Mouse (Mus musculus) brain, adult 2 months (tissue): ENCODE measurements around the gene Ahnak.
"Not testable (repeated sequence)": the region's sequence is repeated elsewhere in the genome, so short reads cannot be mapped to it uniquely, and the experiment has no call there.

ENCODE experiments used
- DNase-seq: peaks from one replicate; pipeline ENCODE4 v3.0.0; 2011; ENCODE audit warnings: low read depth, low spot score

Gene Ahnak

GRCm38 (mm10) chr19:9040649-9041048 is 51.6 kb downstream of the Ahnak start:
- no peak for DNase-seq

GRCm38 (mm10) chr19:9041074-9041473 is 52.0 kb downstream of the Ahnak start:
- no peak for DNase-seq

DNA sequence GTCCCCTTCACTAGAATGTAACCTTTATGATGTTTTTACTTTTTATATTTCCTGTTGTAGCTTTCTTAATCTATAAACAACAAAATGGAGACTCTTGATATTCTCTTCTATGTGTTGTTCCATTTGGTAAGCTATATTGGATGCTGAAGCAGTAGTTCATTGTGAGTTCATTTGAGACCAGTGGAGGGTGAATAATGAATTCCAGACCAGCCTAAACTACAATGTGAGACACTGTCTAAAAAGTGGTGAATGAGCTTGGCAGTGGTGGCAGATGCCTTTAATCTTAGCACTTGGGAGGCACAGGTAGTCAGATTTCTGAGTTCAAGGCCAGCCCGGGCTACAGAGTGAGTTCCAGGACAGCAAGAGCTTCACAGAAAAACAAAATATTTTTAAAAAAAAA is 54.0 kb downstream of the Ahnak start:
- no peak for DNase-seq

DNA sequence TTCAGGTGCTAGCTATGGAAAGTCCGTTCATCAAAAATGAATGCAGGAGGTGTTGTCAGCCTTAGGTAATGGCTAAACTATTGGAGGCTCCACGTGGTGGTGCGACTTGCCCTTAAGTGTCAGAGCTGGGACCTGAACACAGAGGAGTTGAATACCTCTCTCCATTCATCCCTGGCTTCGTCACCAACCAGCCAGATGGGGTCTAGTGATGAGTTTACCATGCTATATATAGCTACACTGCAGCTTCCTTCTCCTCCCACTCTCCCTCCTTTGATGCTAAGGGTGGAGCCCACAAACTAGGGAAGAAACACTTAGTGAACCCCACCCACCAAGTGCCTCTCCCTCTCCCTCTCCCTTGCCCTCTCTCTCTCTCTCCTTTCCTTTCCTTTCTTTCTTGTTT is 55.2 kb downstream of the Ahnak start:
- peak; percentile 53 for DNase-seq

DNA sequence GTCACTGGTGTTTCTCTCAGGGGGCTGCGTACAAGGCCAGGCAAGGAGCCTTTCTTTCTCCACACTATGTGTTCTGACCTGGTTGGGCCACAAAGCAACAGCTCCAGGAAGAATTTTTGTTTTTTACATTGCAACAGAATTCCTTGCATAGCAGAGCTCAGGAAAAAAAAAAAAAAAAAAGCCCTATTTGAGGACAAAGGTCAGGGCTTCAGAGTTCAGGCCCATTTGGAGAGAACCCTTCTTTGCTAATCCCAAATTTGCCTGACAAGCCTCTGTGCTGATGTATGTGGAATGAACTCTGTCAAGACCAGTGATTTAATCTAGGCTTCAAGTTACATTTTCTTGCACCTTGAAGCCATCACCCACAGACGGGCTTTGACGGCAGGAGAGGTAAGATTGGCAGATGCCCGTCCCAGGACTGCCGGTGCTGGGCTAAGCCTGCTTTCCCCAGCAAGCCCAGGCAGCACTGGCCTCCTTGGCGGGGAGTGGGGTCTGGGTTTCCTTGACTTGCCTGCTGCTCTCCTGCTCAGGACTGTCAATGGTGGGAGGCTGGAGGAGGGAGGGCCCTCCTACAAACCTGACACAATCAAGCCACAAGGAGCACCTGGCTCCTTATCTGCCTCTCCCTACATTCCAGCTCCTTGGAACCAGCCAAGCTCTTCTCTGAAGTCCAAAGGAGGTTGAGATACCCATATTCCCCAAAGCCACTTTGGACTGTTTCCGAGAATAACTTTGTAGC is 58.3 kb downstream of the Ahnak start:
- DNase-seq, result no peak

DNA sequence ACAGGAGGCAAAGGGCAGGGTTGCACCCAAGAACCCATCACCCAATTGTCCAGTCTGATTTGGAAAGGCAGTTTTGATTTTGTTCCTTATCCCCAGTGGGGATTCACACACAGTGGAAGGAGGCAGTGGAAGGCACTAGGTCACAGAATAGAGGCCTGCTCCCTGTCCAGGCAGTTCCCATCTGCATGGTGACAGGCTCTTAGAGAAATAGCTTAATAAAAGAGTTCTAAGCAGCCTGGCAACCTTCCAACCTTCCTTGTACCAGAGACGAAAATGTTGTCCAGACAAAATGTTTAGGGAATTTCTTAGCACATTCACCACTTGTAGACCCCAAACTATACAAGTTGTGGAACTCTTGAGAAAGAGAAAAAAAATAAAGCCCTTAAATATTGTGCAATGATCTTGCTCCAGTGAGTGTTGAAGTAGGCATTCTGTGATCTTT is 58.9 kb downstream of the Ahnak start:
- DNase-seq, result no peak

DNA sequence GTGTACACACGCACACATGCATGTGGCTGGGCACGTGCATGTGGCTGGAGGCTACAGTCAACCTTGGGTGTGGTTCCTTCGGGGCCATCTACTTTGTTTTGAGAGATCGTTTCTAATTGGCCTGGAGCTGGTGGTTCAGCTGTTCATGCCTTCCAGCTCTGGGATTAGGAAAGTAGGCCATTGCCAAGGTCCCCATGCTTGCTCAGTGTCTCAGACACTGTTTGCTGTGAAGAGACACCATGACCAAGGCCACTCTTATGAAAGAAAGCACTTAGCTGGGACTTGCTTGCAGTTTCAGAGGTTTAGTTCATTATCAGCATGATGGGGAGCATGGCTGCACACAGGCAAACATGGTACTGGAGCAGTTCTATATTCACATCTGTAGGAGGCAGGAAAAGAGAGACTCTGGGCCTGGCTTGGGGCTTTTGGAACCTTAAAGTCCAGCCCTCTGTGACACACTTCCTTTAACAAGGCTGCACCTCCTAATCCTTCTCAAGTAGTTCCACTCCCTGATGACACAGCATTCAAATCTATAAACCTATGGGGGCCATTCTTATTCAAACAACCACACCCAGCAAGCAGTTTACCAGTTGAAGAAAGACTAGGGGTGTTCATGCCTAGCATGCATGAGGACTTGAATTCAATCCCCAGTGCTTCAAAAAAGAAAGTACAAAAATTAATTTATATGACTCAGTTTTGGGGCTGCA is 60.0 kb downstream of the Ahnak start:
- no peak for DNase-seq

DNA sequence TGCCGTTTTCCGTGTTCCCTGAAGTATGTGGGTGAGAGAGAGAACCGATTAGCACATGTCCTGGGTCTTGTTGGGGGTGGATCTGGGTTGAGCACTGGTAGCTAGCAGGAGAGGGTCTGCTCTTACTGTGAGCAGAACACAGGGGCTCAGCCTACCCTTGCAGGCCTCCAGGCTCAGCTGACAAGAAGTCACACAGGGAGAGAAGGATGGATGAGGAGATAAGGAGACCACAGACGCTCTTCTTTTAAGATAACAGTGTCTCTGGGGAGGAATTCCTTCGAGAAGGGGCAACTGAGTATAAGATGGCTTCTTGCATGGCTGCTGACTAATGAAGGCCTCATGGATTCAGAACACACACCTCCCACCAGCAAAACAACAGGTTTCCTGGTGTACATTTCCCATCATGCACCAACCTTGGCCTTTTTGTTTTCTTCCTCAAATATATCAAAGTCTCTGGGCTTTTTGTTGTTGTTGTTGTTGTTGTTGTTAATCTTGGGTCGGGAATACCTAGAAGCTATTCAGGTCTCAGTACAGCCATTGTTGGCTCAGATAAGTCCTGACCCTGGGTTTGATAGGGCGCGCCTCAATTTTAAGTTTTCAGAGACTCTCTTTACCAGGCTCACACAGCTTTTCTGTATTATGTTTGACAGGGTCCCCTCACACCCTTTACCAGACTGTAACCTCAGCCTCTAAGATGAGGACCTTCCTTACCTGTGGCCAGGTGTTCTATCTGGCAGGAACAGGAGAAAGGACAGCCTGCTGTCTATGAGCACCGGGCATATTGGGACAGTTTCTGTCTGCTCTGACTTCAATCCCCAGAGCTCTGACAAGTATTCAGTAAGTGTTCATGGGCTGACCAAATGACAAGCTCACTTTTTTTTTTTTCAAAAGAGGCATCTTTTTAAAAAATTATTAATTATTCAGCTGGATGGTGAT is 61.5 kb downstream of the Ahnak start:
- no peak for DNase-seq

GRCm38 (mm10) chr19:9051985-9052384 is 62.9 kb downstream of the Ahnak start:
- DNase-seq, result not testable (repeated sequence)

GRCm38 (mm10) chr19:9052803-9053431 is 63.8 kb downstream of the Ahnak start:
- DNase-seq, result peak; percentile 68

- DNase-seq, result peak; percentile 55
Measured at GRCm38 (mm10) chr19:9055153-9055552, 66.1 kb downstream of the Ahnak start.

DNA sequence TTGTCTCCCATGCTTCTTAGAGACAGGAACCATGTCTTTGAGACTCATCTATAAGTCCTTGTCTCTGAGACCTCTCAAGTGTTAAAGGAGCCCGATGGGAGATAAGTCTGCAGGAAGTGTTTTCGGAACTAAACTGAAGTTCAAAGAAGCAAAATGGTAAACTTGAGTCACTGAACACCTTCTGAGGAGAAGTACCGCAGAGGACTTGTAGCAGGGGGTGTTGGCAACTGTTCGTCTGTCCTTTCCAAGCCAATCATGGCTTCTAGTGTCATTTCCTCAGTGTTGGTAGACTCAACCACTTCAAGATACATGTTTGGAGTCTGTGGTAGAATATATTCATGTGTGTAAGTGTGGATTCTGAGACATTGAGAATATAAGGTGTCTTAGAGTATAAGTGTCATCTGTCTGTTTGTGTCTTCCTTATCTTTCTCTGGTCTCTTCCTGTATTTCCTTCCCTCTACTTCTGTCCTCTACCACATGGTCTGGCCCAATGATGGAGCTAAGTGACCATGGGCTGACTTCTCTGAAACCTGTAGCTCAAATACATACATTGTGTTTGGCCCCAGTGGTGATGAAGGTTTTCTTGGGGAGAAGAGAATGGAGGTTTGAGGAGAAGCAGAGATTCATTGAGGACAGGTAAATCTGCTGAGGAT is 66.7 kb downstream of the Ahnak start:
- no peak for DNase-seq

DNA sequence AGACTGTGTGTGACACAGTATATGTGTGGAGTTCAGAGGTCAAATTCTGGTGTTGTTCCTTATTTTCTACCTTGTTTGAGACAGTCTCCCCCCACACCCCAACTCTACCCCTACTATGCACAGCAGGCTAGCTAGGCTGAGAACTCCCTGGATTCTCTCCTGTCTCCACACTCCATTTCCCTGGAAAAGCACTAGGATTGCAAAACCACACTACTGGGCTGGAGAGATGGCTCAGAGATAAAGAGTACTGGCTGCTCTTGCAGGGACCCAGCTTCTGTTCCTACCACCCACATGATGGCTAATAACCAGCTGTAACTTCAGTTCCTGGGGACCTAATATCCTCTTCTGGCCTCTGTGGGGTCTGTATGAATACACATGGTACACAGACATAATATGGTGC is 68.6 kb downstream of the Ahnak start:
- DNase-seq, result no peak

DNA sequence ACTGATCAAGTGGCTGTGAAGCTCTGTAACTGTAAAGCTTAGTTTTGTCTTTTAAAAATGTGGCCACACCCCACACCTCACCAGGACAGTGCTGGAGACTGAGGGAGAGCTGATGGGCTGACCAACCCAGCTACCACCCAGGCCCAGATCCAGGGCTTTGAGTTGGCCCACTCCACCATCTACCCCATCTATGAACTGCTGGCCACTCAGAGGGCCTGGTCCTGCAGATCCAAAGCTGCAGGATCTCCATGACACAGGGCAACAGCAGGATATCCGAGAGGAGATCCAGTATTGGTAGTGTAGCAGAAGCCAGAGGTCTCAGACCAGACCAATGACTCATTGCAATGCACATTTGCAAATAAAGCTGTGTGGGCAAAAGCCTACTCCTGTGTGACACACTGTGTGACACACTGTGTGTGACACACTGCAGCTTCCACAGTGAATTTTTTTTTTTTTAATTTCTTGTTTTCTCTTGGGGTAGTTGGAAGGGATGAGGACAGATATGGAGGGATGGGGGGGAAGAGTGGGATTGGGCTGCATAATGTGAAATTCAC is 69.3 kb downstream of the Ahnak start:
- DNase-seq, result no peak

- DNase-seq, result no peak
Measured at GRCm38 (mm10) chr19:9058944-9059343, 69.9 kb downstream of the Ahnak start.

DNA sequence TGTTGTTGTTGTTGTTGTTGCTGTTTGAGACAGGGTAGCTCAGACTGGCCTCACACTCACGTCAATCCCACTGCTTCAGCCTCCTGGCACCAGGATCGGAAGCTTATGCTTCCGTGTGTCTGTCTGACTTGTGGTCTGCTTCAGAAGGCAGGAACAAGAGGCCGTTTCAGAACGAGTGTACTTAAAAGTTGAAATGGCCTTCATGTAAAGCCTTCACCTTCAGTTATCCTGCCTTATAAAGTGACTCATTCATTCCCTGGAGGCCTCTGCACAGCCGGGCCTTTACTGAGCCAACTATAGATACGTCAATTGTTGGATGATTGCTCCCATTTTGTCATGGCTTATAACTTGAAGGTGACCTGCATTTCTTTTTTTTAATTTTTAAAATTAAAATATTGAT is 70.3 kb downstream of the Ahnak start:
- no peak for DNase-seq

- no peak for DNase-seq
Measured at GRCm38 (mm10) chr19:9060103-9060502, 71.0 kb downstream of the Ahnak start.

- no peak for DNase-seq
Measured at GRCm38 (mm10) chr19:9061221-9061893, 72.3 kb downstream of the Ahnak start.

- no peak for DNase-seq
Measured at GRCm38 (mm10) chr19:9062822-9063221, 73.7 kb downstream of the Ahnak start.

DNA sequence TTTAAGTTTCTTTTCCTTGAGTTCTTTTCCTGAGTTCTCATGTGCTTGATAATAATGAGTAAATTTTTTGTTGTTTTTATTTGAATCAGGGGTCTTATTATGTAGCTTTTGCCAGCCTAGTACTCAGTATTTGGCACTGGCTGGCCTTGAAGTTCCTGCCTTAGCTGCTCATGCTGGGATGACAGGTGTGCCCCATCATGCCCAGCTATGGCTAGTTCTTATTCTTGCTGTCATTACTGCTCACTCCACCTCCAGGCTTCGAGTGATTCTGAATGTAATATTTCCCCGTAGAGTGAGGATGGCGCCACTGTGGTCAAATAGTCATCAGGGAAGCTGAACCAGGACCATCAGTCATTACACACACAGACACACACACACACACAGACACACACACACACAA is 74.7 kb downstream of the Ahnak start:
- no peak for DNase-seq
